Mouse (Mus musculus) right cerebral cortex, adult 18-20 months (tissue): ENCODE measurements around the gene Zc3h12c.

Source experiments
- DNase-seq: peaks from one replicate; pipeline ENCODE4 v3.0.0; 2022; ENCODE audit warnings: mixed read lengths

Zc3h12c gene

DNA sequence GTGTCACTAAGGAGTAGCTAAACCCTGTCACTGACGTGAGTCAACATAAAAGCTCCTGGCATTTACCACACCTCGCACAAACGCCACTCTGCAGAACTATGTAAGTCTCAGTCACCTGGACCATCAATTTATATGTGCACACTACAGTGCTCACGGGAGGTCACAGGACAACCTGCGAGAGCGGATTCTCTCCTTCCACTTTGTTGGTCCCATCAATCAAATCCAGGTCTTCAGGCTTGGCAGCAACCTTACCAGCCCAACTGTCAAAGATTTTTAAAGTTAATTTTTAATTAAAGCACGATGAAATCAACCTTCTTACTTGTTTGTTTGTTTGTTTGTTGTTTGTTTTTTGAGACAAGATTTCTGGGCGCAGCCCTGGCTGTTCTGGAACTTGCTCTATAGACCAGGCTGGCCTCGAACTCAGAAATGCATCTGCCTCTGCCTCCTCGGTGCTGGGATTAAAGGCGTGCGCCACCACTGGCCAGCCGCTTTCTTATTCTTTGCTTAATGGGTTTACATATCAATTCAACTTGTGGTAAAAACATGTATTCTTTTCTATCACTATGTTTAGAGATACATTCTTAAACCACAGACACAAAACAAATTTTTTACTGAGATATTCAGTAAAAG lies 3.2 kb downstream of the Zc3h12c start:
- no peak for DNase-seq

DNA sequence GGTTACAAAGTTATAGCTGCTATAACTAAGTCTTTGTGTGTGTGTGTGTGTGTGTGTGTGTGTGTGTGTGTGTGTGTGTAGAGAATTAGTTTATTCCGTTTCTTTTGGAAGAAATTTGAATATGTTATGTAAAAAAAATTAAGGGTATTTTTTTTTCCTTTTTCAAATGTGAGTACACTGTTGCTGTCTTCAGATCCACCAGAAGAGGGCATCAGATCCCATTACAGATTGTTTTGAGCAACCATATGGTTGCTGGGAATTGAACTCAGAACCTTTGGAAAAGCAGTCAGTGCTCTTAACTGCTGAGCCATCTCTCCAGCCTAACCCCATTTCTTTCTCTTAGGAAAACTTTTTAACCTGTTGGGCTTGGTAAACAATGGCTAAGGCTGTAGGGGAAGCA lies 7.9 kb downstream of the Zc3h12c start:
- DNase-seq, result no peak

- DNase-seq, result no peak
Measured at GRCm38 (mm10) chr9:52158561-52158960, 9.8 kb downstream of the Zc3h12c start.

DNA sequence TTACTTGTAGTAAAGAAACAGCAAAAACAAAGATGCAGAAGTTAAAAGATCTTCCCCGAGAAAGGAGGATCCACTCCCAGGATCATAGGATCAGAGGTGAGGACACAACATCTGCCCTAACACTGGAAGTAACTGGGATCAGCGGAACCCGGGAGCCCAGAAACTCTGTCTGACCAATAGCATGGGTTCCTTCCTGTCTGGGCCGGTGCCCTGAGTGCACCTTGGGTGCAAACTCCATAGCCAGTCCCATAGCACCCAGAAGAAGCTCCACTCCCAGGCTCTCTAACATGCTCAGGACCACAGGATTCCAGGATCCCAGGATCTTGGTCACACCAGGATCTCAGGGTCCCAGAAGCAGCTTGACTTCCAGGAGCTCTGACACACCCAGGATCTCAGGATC lies 13.0 kb downstream of the Zc3h12c start:
- no peak for DNase-seq

DNA sequence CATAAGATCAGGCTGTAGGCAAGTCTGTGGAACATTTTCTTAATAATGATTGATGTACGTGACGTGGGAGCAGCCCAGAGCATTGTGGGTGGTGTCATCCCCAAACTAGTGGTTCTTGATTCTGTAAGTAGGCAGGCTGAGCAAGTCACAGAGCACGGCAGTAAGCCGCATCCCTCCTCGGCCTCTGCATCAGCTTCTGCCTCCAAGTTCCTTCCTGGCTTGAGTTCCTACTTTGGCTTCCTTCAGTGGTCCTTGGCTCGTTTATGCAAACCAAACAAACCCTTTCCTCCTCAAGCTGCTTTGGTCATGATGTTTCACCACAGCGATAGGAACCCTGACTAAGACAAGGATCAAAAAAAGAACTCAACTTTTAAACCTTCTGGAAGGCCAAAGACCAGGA lies 14.1 kb downstream of the Zc3h12c start:
- DNase-seq, result no peak

- DNase-seq, result no peak
Measured at GRCm38 (mm10) chr9:52152076-52152826, 16.1 kb downstream of the Zc3h12c start.

- DNase-seq, result no peak
Measured at GRCm38 (mm10) chr9:52149768-52150167, 18.6 kb downstream of the Zc3h12c start.

GRCm38 (mm10) chr9:52149286-52149685 lies 19.1 kb downstream of the Zc3h12c start:
- no peak for DNase-seq

DNA sequence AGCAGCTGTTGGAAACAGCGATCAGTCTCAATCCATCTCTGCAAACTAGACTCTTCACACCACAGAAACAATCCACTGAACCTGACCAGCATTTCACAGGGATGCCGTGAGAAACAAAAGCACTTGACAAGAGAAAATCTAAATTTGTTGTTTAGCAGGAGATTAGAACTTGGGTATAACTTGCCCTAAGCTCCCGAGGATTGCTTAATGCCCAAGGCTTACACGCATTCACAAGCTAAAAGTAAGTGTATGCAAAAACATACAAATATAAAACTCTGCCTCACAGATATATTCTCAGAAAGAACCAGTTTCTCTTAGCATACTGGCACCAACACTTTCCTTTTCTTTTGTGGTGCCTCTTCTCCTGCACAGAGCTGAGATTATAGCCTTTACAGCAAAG lies 19.5 kb downstream of the Zc3h12c start:
- no peak for DNase-seq

DNA sequence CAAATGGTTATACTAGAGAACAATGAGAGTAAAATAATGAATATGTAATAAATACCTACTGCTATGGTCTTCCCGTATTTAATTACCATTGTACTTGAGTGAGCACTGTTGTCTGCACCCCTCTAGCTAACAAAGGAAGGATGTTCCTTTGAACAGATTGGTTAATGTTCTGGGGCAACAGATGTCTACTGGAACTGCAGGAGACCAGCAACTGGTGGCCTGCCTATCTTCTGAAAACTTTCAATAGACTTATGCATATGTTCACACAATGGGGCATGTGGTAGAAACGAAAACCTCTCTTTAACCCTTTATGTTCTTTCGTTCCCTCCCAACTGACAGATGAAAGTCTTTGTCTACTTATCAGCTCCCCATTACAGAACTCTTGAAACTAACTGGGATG lies 20.1 kb downstream of the Zc3h12c start:
- DNase-seq, result no peak

GRCm38 (mm10) chr9:52146241-52146640 lies 22.1 kb downstream of the Zc3h12c start:
- DNase-seq, result no peak

DNA sequence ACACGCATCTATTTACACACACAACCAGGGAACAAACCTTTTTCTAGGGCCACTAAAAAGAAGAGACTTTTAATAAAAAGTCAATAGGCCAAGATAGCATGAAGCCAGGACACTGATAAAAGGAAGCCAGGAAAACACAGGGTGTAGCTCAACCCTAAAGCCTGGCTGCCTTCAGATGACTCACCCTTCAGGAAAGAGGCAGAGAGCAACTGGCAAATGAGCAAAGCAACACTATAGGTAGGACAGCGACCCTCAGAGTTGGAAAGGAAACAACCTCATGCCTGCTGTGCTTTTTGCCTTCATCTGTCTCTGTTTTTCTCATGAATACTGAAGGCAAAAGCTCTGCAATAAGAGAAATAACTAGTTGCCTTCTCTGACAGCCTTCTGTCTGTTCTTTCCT lies 35.6 kb downstream of the Zc3h12c start:
- no peak for DNase-seq

GRCm38 (mm10) chr9:52130348-52130747 lies 38.0 kb downstream of the Zc3h12c start:
- no peak for DNase-seq

DNA sequence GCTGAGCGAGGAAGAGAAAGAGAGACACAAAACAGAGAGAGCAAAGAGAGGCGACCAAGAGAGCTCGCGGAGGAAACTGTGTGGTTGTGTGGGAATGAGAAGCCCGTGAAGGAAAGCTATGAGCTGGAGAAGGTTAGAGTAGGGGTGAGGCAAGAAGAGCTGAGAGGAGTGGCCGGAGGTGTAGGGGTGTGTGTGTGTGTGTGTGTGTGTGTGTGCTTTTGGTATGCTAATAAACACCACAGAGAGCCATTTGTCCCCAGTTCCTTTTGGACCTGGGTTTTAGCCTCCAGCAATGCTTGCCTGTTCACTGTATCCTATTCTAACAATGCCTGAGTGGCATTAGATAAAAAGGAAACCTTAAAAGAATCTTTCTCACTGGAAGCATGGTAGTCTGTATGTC lies 43.1 kb downstream of the Zc3h12c start:
- no peak for DNase-seq

GRCm38 (mm10) chr9:52119212-52119611 lies 49.2 kb downstream of the Zc3h12c start:
- no peak for DNase-seq

GRCm38 (mm10) chr9:52113091-52113490 lies 55.3 kb downstream of the Zc3h12c start:
- no peak for DNase-seq

DNA sequence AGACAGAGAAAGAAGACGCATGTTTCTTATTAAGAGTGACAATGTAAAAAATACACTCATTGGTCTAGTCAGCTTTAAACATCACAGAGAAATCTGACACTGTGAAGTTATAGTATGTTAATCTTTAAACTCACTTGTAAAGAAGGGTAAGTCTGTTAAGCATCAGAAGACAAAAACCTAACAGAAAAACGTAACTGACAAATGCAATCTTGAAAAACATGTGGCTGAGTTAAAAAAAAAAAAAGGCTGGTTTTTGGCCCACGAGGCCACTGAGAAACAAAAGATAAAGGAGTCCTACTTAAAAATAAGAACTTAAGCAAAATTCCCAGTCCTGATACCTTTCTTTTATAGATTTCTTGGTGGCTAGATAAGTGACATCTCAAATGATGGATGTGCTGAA lies 57.6 kb downstream of the Zc3h12c start:
- no peak for DNase-seq

DNA sequence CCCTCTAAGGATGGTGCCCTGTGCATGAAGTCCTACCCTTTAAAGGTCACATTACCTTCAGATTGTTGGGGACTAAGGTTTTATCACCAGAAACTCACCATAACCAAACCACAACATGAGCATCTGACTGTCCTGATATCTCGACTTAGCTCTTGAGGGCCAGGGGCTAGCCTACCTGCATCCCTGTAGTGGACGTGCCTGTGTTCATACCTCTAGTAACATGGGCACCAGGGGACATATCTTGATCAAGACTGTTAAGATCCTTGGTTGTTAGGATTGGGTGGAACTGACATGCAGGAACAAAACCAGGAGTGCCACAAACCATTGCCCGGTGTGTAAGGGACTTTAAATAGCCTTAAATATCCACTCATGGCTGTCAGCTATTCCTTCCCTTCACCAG lies 61.2 kb downstream of the Zc3h12c start:
- no peak for DNase-seq

- no peak for DNase-seq
Measured at GRCm38 (mm10) chr9:52105423-52105822, 62.9 kb downstream of the Zc3h12c start.

DNA sequence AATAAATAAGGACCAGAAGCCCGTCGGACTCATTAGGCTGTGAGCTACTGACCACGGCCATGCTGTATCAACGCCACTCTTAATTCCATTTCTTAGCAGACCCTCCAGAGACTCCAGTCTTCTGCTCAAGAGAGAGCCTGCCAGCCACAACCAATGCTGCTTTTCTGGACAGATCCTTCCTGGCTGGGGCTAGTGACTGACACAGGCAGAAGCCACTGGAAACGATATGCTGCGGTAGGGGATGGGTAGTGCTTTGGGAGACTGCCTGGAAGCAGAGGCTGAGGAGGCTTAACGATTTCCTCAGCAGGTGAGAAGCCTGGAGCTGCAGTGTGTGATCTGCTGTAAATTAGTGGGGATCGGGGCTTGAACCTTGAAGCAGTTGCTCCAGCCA lies 64.2 kb downstream of the Zc3h12c start:
- no peak for DNase-seq

DNA sequence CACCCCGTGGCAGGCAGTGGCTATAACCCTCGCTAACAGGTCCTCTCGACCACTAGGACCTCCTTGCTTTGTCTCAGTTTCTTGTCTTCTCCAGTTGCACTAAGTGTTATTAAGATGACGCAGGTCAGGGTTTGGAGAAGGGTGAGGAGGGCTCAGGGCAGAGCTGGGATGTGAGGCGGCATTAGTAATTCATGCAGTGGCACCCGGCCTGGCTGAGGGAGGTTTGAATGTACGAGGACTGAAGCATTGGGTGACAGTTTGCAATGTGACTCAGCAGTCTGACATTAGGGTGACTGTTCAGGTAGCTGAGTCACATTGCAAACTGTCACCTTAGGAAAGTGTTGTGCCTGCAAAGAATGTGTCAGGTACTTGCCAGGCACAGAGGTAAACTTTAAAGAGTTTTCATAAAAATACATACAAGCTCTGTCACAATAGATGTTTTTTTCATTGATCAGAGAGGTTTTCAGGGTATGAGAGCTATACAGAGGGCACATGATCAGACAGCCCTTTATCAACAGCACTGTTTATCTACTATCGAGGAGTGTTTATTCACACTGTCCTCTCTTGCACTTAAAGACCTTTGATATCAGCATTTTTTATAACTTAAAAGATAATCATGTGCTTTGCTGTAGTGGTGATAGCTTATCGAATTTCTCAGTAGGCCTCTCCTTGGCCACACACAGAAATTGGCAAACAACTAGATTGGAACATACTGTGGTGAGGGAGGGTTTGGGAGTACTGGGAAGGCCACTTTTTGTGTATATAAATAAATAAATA lies 64.7 kb downstream of the Zc3h12c start:
- DNase-seq, result no peak

- DNase-seq, result no peak
Measured at GRCm38 (mm10) chr9:52102060-52102844, 66.1 kb downstream of the Zc3h12c start.

- DNase-seq, result no peak
Measured at GRCm38 (mm10) chr9:52100426-52100825, 67.9 kb downstream of the Zc3h12c start.
